Mouse (Mus musculus): ENCODE results near the gene Meis2.

Gene Meis2

GRCm38 (mm10) chr2:115948630-115949426, 116.8 kb downstream of the Meis2 start:
- CTCF ChIA-PET, result no interaction called here
- POLR2A ChIA-PET, result interaction anchor here in 2 of 4 experiments (0.6 to 0.7 kb wide), 2 partner anchors 49 to 1049 kb away, joined by 3 to 4 read pairs; no protein-coding TSS in a partner anchor

- ChIA-PET CTCF (no interaction called here), POLR2A (no interaction called here)
Measured at GRCm38 (mm10) chr2:115947714-115948226, 117.9 kb downstream of the Meis2 start.

- CTCF ChIA-PET, result no interaction called here
- POLR2A ChIA-PET, result no interaction called here
Measured at GRCm38 (mm10) chr2:115943044-115943443, 122.6 kb downstream of the Meis2 start.

- ChIA-PET CTCF (interaction anchor here in 1 of 4 experiments (0.6 kb wide), 1 partner anchor 316 kb away, joined by 11 read pairs; no protein-coding TSS in a partner anchor), POLR2A (interaction anchor here in 2 of 4 experiments (0.6 to 1.0 kb wide), 2 partner anchors 9 to 61 kb away, joined by 3 read pairs; no protein-coding TSS in a partner anchor)
Measured at GRCm38 (mm10) chr2:115939849-115940248, 125.8 kb downstream of the Meis2 start.

- POLR2A ChIA-PET, result interaction anchor here in 2 of 4 experiments (0.6 to 1.0 kb wide), 2 partner anchors 9 to 61 kb away, joined by 3 read pairs; no protein-coding TSS in a partner anchor
- CTCF ChIA-PET, result no interaction called here
Measured at GRCm38 (mm10) chr2:115938926-115939563, 126.6 kb downstream of the Meis2 start.

- POLR2A ChIA-PET, result interaction anchor here in 1 of 4 experiments (0.7 kb wide), 1 partner anchor 166 kb away, joined by 3 read pairs; no protein-coding TSS in a partner anchor
- CTCF ChIA-PET, result no interaction called here
Measured at GRCm38 (mm10) chr2:115938296-115938695, 127.3 kb downstream of the Meis2 start.

- CTCF ChIA-PET, result no interaction called here
- POLR2A ChIA-PET, result interaction anchor here in 1 of 4 experiments (0.6 to 0.7 kb wide), 2 partner anchors 166 to 281 kb away, joined by 3 to 4 read pairs; no protein-coding TSS in a partner anchor
Measured at GRCm38 (mm10) chr2:115937896-115938295, 127.7 kb downstream of the Meis2 start.

GRCm38 (mm10) chr2:115936786-115937185, 128.9 kb downstream of the Meis2 start:
- CTCF ChIA-PET, result no interaction called here
- POLR2A ChIA-PET, result interaction anchor here in 1 of 4 experiments (0.6 kb wide), 1 partner anchor 13 kb away, joined by 3 read pairs; no protein-coding TSS in a partner anchor

GRCm38 (mm10) chr2:115934299-115934698, 131.3 kb downstream of the Meis2 start:
- CTCF ChIA-PET, result no interaction called here

GRCm38 (mm10) chr2:115933259-115933658, 132.4 kb downstream of the Meis2 start:
- POLR2A ChIA-PET, result no interaction called here
- CTCF ChIA-PET, result no interaction called here

More at GRCm38 (mm10) chr2:115934299-115934698, 131.3 kb downstream of the Meis2 start:
- POLR2A ChIA-PET, result no interaction called here

- POLR2A ChIA-PET, result interaction anchor here in 1 of 4 experiments (1.3 kb wide), 1 partner anchor 95 kb away, joined by 3 read pairs; no protein-coding TSS in a partner anchor
- CTCF ChIA-PET, result no interaction called here
Measured at GRCm38 (mm10) chr2:115925744-115926143, 139.9 kb downstream of the Meis2 start.

- ChIA-PET POLR2A (interaction anchor here in 1 of 4 experiments (0.6 kb wide), 1 partner anchor 13 kb away, joined by 3 read pairs; no protein-coding TSS in a partner anchor), CTCF (no interaction called here)
Measured at GRCm38 (mm10) chr2:115924472-115924871, 141.2 kb downstream of the Meis2 start.

- ChIA-PET CTCF (no interaction called here), POLR2A (no interaction called here)
Measured at GRCm38 (mm10) chr2:115923247-115923646, 142.4 kb downstream of the Meis2 start.

GRCm38 (mm10) chr2:115921687-115922086, 144.0 kb downstream of the Meis2 start:
- ChIA-PET CTCF (no interaction called here), POLR2A (no interaction called here)

- POLR2A ChIA-PET, result no interaction called here
- CTCF ChIA-PET, result no interaction called here
Measured at GRCm38 (mm10) chr2:115920336-115920951, 145.2 kb downstream of the Meis2 start.

- POLR2A ChIA-PET, result interaction anchor here in 1 of 4 experiments (1.0 kb wide), 1 partner anchor 102 kb away, joined by 3 read pairs; no protein-coding TSS in a partner anchor
- CTCF ChIA-PET, result no interaction called here
Measured at GRCm38 (mm10) chr2:115919141-115920071, 146.2 kb downstream of the Meis2 start.

GRCm38 (mm10) chr2:115918561-115918960, 147.1 kb downstream of the Meis2 start:
- ChIA-PET CTCF (no interaction called here), POLR2A (interaction anchor here in 1 of 4 experiments (1.0 kb wide), 1 partner anchor 103 kb away, joined by 3 read pairs; no protein-coding TSS in a partner anchor)

- CTCF ChIA-PET, result interaction anchor here in 1 of 4 experiments (0.6 kb wide), 1 partner anchor 58 kb away, joined by 5 read pairs; no protein-coding TSS in a partner anchor
- POLR2A ChIA-PET, result no interaction called here
Measured at GRCm38 (mm10) chr2:115914539-115914938, 151.1 kb downstream of the Meis2 start.

All from embryonic stem cell, embryonic (primary cell).